Mouse (Mus musculus) midbrain, embryonic 16.5 days (tissue): Measurements from ENCODE around the gene Gpatch3. TPM values are rescaled to one million over a fixed set of nuclear protein-coding genes. Genes with fewer than 3 reads are reported as not detected.

Experiments used
- ATAC-seq: fragments of 200-750 bp; cut with Nextera tagmentation; 2 replicates; pipeline ENCODE4 v1.8.0; 2017; ENCODE audit warnings: moderate TSS enrichment
- H3K27ac ChIP-seq: fragments of 300-500 bp; sonication (generic); 2 replicates; pipeline ENCODE4 v1.5.1; 2014; ENCODE audit warnings: mild to moderate bottlenecking, low read length, mixed read lengths
- H3K27me3 ChIP-seq: fragments of 300-500 bp; sonication (generic); 2 replicates; pipeline ENCODE4 v1.6.1; 2014; ENCODE audit warnings: low read depth, low read length, mixed read lengths; ENCODE audit not compliant: control insufficient read depth, insufficient read depth
- H3K36me3 ChIP-seq: fragments of 300-500 bp; sonication (generic); 2 replicates; pipeline ENCODE4 v1.6.1; 2014; ENCODE audit warnings: mild to moderate bottlenecking, low read length, moderate library complexity, mixed read lengths; ENCODE audit not compliant: control insufficient read depth, insufficient read depth
- H3K4me1 ChIP-seq: fragments of 300-500 bp; sonication (generic); 2 replicates; pipeline ENCODE4 v1.6.1; 2014; ENCODE audit warnings: mild to moderate bottlenecking, low read length, mixed read lengths; ENCODE audit not compliant: control insufficient read depth, insufficient read depth
- H3K4me2 ChIP-seq: fragments of 300-500 bp; sonication (generic); 2 replicates; pipeline ENCODE4 v1.6.1; 2014; ENCODE audit warnings: mild to moderate bottlenecking, low read length, mixed read lengths
- H3K4me3 ChIP-seq: fragments of 300-500 bp; sonication (generic); 2 replicates; pipeline ENCODE4 v1.5.1; 2014; ENCODE audit warnings: low read depth, mild to moderate bottlenecking, low read length, moderate library complexity, mixed read lengths
- H3K9ac ChIP-seq: fragments of 300-500 bp; sonication (generic); 2 replicates; pipeline ENCODE4 v1.6.1; 2014; ENCODE audit warnings: low read depth, low read length, mixed read lengths
- H3K9me3 ChIP-seq: fragments of 300-500 bp; sonication (generic); replicated peaks from 2 replicates; pipeline ENCODE4 v1.6.1; 2014; ENCODE audit warnings: mild to moderate bottlenecking, low read length, mixed read lengths; ENCODE audit not compliant: control insufficient read depth, poor library complexity, severe bottlenecking
- WGBS: fragments of 180-500 bp; shearing (Covaris S2); extraction: QIAGEN DNeasy Blood & Tissue Kit; methylation state at CpG from one replicate; pipeline ENCODE4 v1.1.7; 2014; 5-methylcytosine and 5-hydroxymethylcytosine counted together
- polyA plus RNA-seq: library from polyadenylated mRNA; unstranded; fragments of >200 nt; fragmentation: Nextera tagmentation; extraction: Ambion mirVana; gene quantifications from 2 replicates; pipeline ENCODE4 v1.2.1, GENCODE M21; 2015

The Gpatch3 gene
- polyA plus RNA-seq, 1 experiment from 2014 or later = 6.5 TPM

GRCm38 (mm10) chr4:133611815-133612214, 37.3 kb downstream of the Gpatch3 start:
- Histone ChIP-seq H3K27me3 (no peaks in the 10 kb centered on the region), H3K9ac (no peak overlapping the region), H3K4me3 (no peak overlapping the region), H3K9me3 (peaks cover 2% of the 10 kb centered on the region; the same call in 1 of the 2 replicates), H3K4me1 (no peaks in the 10 kb centered on the region), H3K36me3 (peaks cover 24% of the 10 kb centered on the region), H3K4me2 (no peak overlapping the region), H3K27ac (no peak overlapping the region)
- ATAC-seq = no peak
- WGBS = 96% methylated on average over 5 of the region's 5 CpGs

GRCm38 (mm10) chr4:133612416-133612815, 37.9 kb downstream of the Gpatch3 start:
- Histone ChIP-seq H3K9me3 (peaks cover 2% of the 10 kb centered on the region; the same call in 1 of the 2 replicates), H3K4me1 (no peaks in the 10 kb centered on the region), H3K27ac (no peak overlapping the region), H3K36me3 (peaks cover 20% of the 10 kb centered on the region), H3K27me3 (no peaks in the 10 kb centered on the region), H3K9ac (no peak overlapping the region), H3K4me3 (no peak overlapping the region), H3K4me2 (no peak overlapping the region)
- WGBS = 96% methylated on average over 7 of the region's 7 CpGs
- ATAC-seq = no peak

- Histone ChIP-seq H3K4me2 (no peak overlapping the region), H3K4me3 (no peak overlapping the region), H3K9me3 (peaks cover 2% of the 10 kb centered on the region; the same call in 1 of the 2 replicates), H3K9ac (no peak overlapping the region), H3K27me3 (no peaks in the 10 kb centered on the region), H3K27ac (no peak overlapping the region), H3K4me1 (no peaks in the 10 kb centered on the region), H3K36me3 (peaks cover 17% of the 10 kb centered on the region)
- ATAC-seq = no peak
- WGBS = 94% methylated on average over 8 of the region's 8 CpGs
Observed at GRCm38 (mm10) chr4:133613026-133613425, 38.5 kb downstream of the Gpatch3 start.

GRCm38 (mm10) chr4:133613867-133614266, 39.3 kb downstream of the Gpatch3 start:
- H3K9me3 ChIP-seq = peaks cover 2% of the 10 kb centered on the region; the same call in 1 of the 2 replicates
- H3K4me3 ChIP-seq = no peak overlapping the region
- H3K27ac ChIP-seq = no peak overlapping the region
- H3K36me3 ChIP-seq = peaks cover 17% of the 10 kb centered on the region
- no peak overlapping the region for H3K9ac ChIP-seq
- no peaks in the 10 kb centered on the region for H3K4me1 ChIP-seq
- WGBS = 94% methylated on average over 4 of the region's 4 CpGs
- H3K27me3 ChIP-seq = no peaks in the 10 kb centered on the region
- no peak for ATAC-seq
- H3K4me2 ChIP-seq = no peak overlapping the region

GRCm38 (mm10) chr4:133614274-133614761, 39.8 kb downstream of the Gpatch3 start:
- Histone ChIP-seq H3K27me3 (no peaks in the 10 kb centered on the region), H3K36me3 (peaks cover 17% of the 10 kb centered on the region), H3K9ac (no peak overlapping the region), H3K4me1 (no peaks in the 10 kb centered on the region), H3K4me2 (no peak overlapping the region), H3K27ac (no peak overlapping the region), H3K9me3 (peaks cover 2% of the 10 kb centered on the region; the same call in 1 of the 2 replicates), H3K4me3 (no peak overlapping the region)
- 0 out of 2 replicates have a peak, but pooled peaks have one; percentile 45 for ATAC-seq
- WGBS = 81% methylated on average over 8 of the region's 8 CpGs

GRCm38 (mm10) chr4:133615416-133615815, 40.9 kb downstream of the Gpatch3 start:
- no peaks in the 10 kb centered on the region for H3K4me1 ChIP-seq
- no peak overlapping the region for H3K4me2 ChIP-seq
- H3K4me3 ChIP-seq = no peak overlapping the region
- H3K27me3 ChIP-seq = no peaks in the 10 kb centered on the region
- no peak overlapping the region for H3K27ac ChIP-seq
- H3K36me3 ChIP-seq = peaks cover 17% of the 10 kb centered on the region
- H3K9ac ChIP-seq = no peak overlapping the region
- H3K9me3 ChIP-seq = peaks cover 2% of the 10 kb centered on the region; the same call in 1 of the 2 replicates
- 88% methylated on average over 10 of the region's 10 CpGs for WGBS
- ATAC-seq = no peak

- no peak overlapping the region for H3K4me2 ChIP-seq
- ATAC-seq = no peak
- H3K4me3 ChIP-seq = no peak overlapping the region
- no peaks in the 10 kb centered on the region for H3K4me1 ChIP-seq
- H3K27me3 ChIP-seq = no peaks in the 10 kb centered on the region
- H3K27ac ChIP-seq = no peak overlapping the region
- no peaks in the 10 kb centered on the region for H3K9me3 ChIP-seq
- 93% methylated on average over 11 of the region's 11 CpGs for WGBS
- H3K36me3 ChIP-seq = peaks cover 6% of the 10 kb centered on the region; the same call in 1 of the 2 replicates
- H3K9ac ChIP-seq = no peak overlapping the region
Observed at GRCm38 (mm10) chr4:133617936-133618335, 43.4 kb downstream of the Gpatch3 start.

GRCm38 (mm10) chr4:133619473-133620136, 45.1 kb downstream of the Gpatch3 start:
- H3K27me3 ChIP-seq = no peaks in the 10 kb centered on the region
- no peak overlapping the region for H3K9ac ChIP-seq
- no peak overlapping the region for H3K4me3 ChIP-seq
- H3K36me3 ChIP-seq = 0 out of 2 replicates have a peak, but pooled peaks cover 2% of the 10 kb centered on the region
- 75% methylated on average over 4 of the region's 4 CpGs for WGBS
- no peak overlapping the region for H3K27ac ChIP-seq
- no peak for ATAC-seq
- no peaks in the 10 kb centered on the region for H3K4me1 ChIP-seq
- H3K9me3 ChIP-seq = no peaks in the 10 kb centered on the region
- H3K4me2 ChIP-seq = no peak overlapping the region

- no peak overlapping the region for H3K27ac ChIP-seq
- WGBS = 93% methylated on average over 8 of the region's 8 CpGs
Observed at GRCm38 (mm10) chr4:133620668-133621067, 46.1 kb downstream of the Gpatch3 start.

More at GRCm38 (mm10) chr4:133620668-133621067, 46.1 kb downstream of the Gpatch3 start:
- Histone ChIP-seq H3K9ac (no peak overlapping the region), H3K4me1 (no peaks in the 10 kb centered on the region), H3K4me2 (no peak overlapping the region), H3K27me3 (no peaks in the 10 kb centered on the region), H3K36me3 (peaks cover 2% of the 10 kb centered on the region; the same call in 1 of the 2 replicates), H3K4me3 (no peak overlapping the region), H3K9me3 (no peaks in the 10 kb centered on the region)
- ATAC-seq = no peak
